14 mouse cellular contexts compared by ENCODE assay signal in genomic region chr6:112510346-112510745, GRCm38 (mm10). TPM values are rescaled to one million over a fixed set of nuclear protein-coding genes. Genes with fewer than 3 reads are reported as not detected.
DNase-seq lines count a peak whose midpoint lies in the region; ATAC-seq and TF ChIP-seq lines count a peak whose summit lies in the region.
"Had no signal": no experiment of that assay in that cellular context is flagged by ENCODE, and none has a peak within 500 bp of the region (broad histone marks: within the 10 kb centered on the region; RNA-seq: fewer than 3 reads in every experiment).

No protein-coding gene starts in this region.

- 13% methylated on average over 4 of the region's 4 CpGs for WGBS in hindbrain, embryonic 15.5 days
- WGBS in hindbrain, embryonic 12.5 days = 23% methylated on average over 4 of the region's 4 CpGs
- 3% methylated on average over 4 of the region's 4 CpGs for WGBS in forebrain, embryonic 11.5 days
- 2% methylated on average over 4 of the region's 4 CpGs for WGBS in midbrain, embryonic 15.5 days
- 55% methylated on average over 4 of the region's 4 CpGs for WGBS in lung, postnatal 0 days

- no peaks in the 10 kb centered on the region for H3K36me3 ChIP-seq in hindbrain, embryonic 15.5 days
- no peaks in the 10 kb centered on the region for H3K36me3 ChIP-seq in hindbrain, embryonic 12.5 days
- H3K36me3 ChIP-seq in forebrain, embryonic 11.5 days (ENCODE audit: control insufficient read depth, insufficient read depth, low read length) = no peaks in the 10 kb centered on the region
- no peaks in the 10 kb centered on the region for H3K36me3 ChIP-seq in midbrain, embryonic 15.5 days (replicated peaks)
- no peaks in the 10 kb centered on the region for H3K36me3 ChIP-seq in lung, postnatal 0 days (ENCODE audit: insufficient read depth, low read length)
- H3K36me3 ChIP-seq: limb, embryonic 12.5 days had no signal

- H3K4me3 ChIP-seq in hindbrain, embryonic 15.5 days = no peak overlapping the region
- no peak overlapping the region for H3K4me3 ChIP-seq in hindbrain, embryonic 12.5 days
- no peak overlapping the region for H3K4me3 ChIP-seq in forebrain, embryonic 11.5 days (ENCODE audit: low read depth, low read length)
- H3K4me3 ChIP-seq in midbrain, embryonic 15.5 days = no peak overlapping the region
- no peak overlapping the region for H3K4me3 ChIP-seq in lung, postnatal 0 days (ENCODE audit: low read depth, low read length)
- H3K4me3 ChIP-seq: limb, embryonic 12.5 days; megakaryocyte, embryonic 14.5 days had no signal

- CTCF ChIA-PET in Patski (lab: Charles Lee) = interaction anchor here (0.9 to 1.7 kb wide), 3 partner anchors 9 to 16 kb away, joined by 3 to 4 read pairs (median 3); no protein-coding TSS in a partner anchor

- no peak for TF ChIP-seq EP300 in lung, postnatal 0 days (IDR thresholded peaks at IDR 0.05)

- DNase-seq in Patski (ENCODE audit: low read depth, low spot score) = peak; percentile 33
- DNase-seq in forebrain, embryonic 11.5 days (ENCODE audit: low spot score) = peak; percentile 61
- DNase-seq in lung, postnatal 0 days (ENCODE audit: low spot score) = no peak
- DNase-seq: cerebellum, adult 9-10 months; gastrocnemius, postnatal 14 days; lung, adult 2 months had no signal

- in situ Hi-C loops in Patski (cut with MboI; ENCODE audit: low pct_unique_long_range_greater_than_20kb) = no loop called here

- peaks cover 12% of the 10 kb centered on the region for H3K4me1 ChIP-seq in hindbrain, embryonic 15.5 days (replicated peaks)
- peaks cover 7% of the 10 kb centered on the region; the same call in 1 of the 2 replicates for H3K4me1 ChIP-seq in hindbrain, embryonic 12.5 days
- peaks cover 5% of the 10 kb centered on the region; the same call in 1 of the 2 replicates for H3K4me1 ChIP-seq in forebrain, embryonic 11.5 days (replicated peaks; ENCODE audit: control insufficient read depth, insufficient read depth, low read length)
- peaks cover 5% of the 10 kb centered on the region for H3K4me1 ChIP-seq in midbrain, embryonic 15.5 days
- H3K4me1 ChIP-seq in lung, postnatal 0 days (ENCODE audit: insufficient read depth, low read depth, low read length) = no peaks in the 10 kb centered on the region

- no peak overlapping the region for H3K4me2 ChIP-seq in hindbrain, embryonic 15.5 days
- H3K4me2 ChIP-seq in hindbrain, embryonic 12.5 days (replicated peaks) = no peak overlapping the region
- H3K4me2 ChIP-seq in forebrain, embryonic 11.5 days (ENCODE audit: low read depth, low read length, severe bottlenecking) = no peak overlapping the region
- no peak overlapping the region for H3K4me2 ChIP-seq in midbrain, embryonic 15.5 days
- H3K4me2 ChIP-seq in lung, postnatal 0 days (replicated peaks; ENCODE audit: low read depth, low read length) = no peak overlapping the region
- H3K4me2 ChIP-seq: limb, embryonic 12.5 days had no signal

- H3K27me3 ChIP-seq in hindbrain, embryonic 15.5 days = 0 out of 2 replicates have a peak, but pooled peaks cover 13% of the 10 kb centered on the region
- peaks cover 57% of the 10 kb centered on the region for H3K27me3 ChIP-seq in hindbrain, embryonic 12.5 days
- no peaks in the 10 kb centered on the region for H3K27me3 ChIP-seq in Patski
- no peaks in the 10 kb centered on the region for H3K27me3 ChIP-seq in forebrain, embryonic 11.5 days (ENCODE audit: control insufficient read depth, insufficient read depth, low read length)
- peaks cover 19% of the 10 kb centered on the region for H3K27me3 ChIP-seq in midbrain, embryonic 15.5 days (replicated peaks)
- H3K27me3 ChIP-seq in lung, postnatal 0 days (replicated peaks; ENCODE audit: insufficient read depth, low read length) = no peaks in the 10 kb centered on the region
- H3K27me3 ChIP-seq: megakaryocyte, embryonic 14.5 days had no signal

- no peak overlapping the region for H3K9ac ChIP-seq in hindbrain, embryonic 15.5 days
- no peak overlapping the region for H3K9ac ChIP-seq in hindbrain, embryonic 12.5 days
- no peak overlapping the region for H3K9ac ChIP-seq in forebrain, embryonic 11.5 days (ENCODE audit: low read length)
- H3K9ac ChIP-seq in midbrain, embryonic 15.5 days = no peak overlapping the region
- H3K9ac ChIP-seq in lung, postnatal 0 days (replicated peaks; ENCODE audit: low read depth) = no peak overlapping the region
- H3K9ac ChIP-seq: limb, embryonic 12.5 days had no signal

- H3K9me3 ChIP-seq in hindbrain, embryonic 15.5 days = no peaks in the 10 kb centered on the region
- no peaks in the 10 kb centered on the region for H3K9me3 ChIP-seq in hindbrain, embryonic 12.5 days (replicated peaks)
- no peaks in the 10 kb centered on the region for H3K9me3 ChIP-seq in forebrain, embryonic 11.5 days (ENCODE audit: control insufficient read depth, low read length)
- H3K9me3 ChIP-seq in midbrain, embryonic 15.5 days = no peaks in the 10 kb centered on the region
- no peaks in the 10 kb centered on the region for H3K9me3 ChIP-seq in lung, postnatal 0 days (ENCODE audit: low read length)
- H3K9me3 ChIP-seq: limb, embryonic 12.5 days had no signal

- no peak overlapping the region for H3K27ac ChIP-seq in hindbrain, embryonic 15.5 days (replicated peaks)
- no peak overlapping the region for H3K27ac ChIP-seq in hindbrain, embryonic 12.5 days
- no peak overlapping the region for H3K27ac ChIP-seq in forebrain, embryonic 11.5 days (ENCODE audit: low read depth, low read length)
- H3K27ac ChIP-seq in midbrain, embryonic 15.5 days = no peak overlapping the region
- H3K27ac ChIP-seq in lung, postnatal 0 days (ENCODE audit: low read length) = no peak overlapping the region
- H3K27ac ChIP-seq: limb, embryonic 12.5 days had no signal

- peak; percentile 68 for ATAC-seq in hindbrain, embryonic 15.5 days (ENCODE audit: low FRiP score, low read depth)
- no peak for ATAC-seq in hindbrain, embryonic 12.5 days (ENCODE audit: low FRiP score)
- peak; percentile 79 for ATAC-seq in Patski
- peak; percentile 73 for ATAC-seq in forebrain, embryonic 11.5 days (replicated peaks; ENCODE audit: low FRiP score)
- ATAC-seq in midbrain, embryonic 15.5 days (replicated peaks) = 0 out of 2 replicates have a peak, but pooled peaks have one; percentile 30
- ATAC-seq in lung, postnatal 0 days = no peak
- no peak for ATAC-seq in megakaryocyte progenitor cell, adult 5-6 weeks (replicated peaks; ENCODE audit: poor library complexity)
- ATAC-seq: intestine, postnatal 0 days had no signal

- POLR2A ChIA-PET in Patski (lab: Charles Lee) = interaction anchor here (0.8 kb wide), 1 partner anchor 10 kb away, joined by 3 read pairs; no protein-coding TSS in a partner anchor

- no peak for TF ChIP-seq CTCF in Patski (IDR thresholded peaks at IDR 0.05)
- TF ChIP-seq CTCF in lung, postnatal 0 days (IDR thresholded peaks at IDR 0.05) = no peak

RNA-seq across cellular contexts. Expression of gene Oxtr, which starts 20.6 kb away (rescaled TPM):
- 1.6 and 1.7 TPM in 2 replicates for polyA plus RNA-seq in hindbrain, embryonic 15.5 days (2015; fragmentation: Nextera tagmentation; extraction: Ambion mirVana)
- polyA plus RNA-seq in hindbrain, embryonic 12.5 days (2016; fragmentation: Nextera tagmentation; extraction: Ambion mirVana) = 0.54 and 0.70 TPM in 2 replicates
- 2.3 TPM for polyA plus RNA-seq in Patski (2021)
- 0.12 and 0.13 TPM in 2 replicates for polyA plus RNA-seq in forebrain, embryonic 11.5 days (2014; fragmentation: Nextera tagmentation; extraction: Ambion mirVana)
- 1.6 and 1.9 TPM in 2 replicates for polyA plus RNA-seq in midbrain, embryonic 15.5 days (2015; fragmentation: Nextera tagmentation; extraction: Ambion mirVana)
- polyA plus RNA-seq in lung, postnatal 0 days (2015; fragmentation: Nextera tagmentation; extraction: Ambion mirVana) = 0.04 and 0.05 TPM in 2 replicates
- total RNA-seq in megakaryocyte progenitor cell, adult 5-6 weeks (2015) = 0.05 TPM in 1 of 2 replicates, not detected in the other
- total RNA-seq in megakaryocyte progenitor cell, adult 5-6 weeks (2017) = 0.04 TPM in 1 of 2 replicates, not detected in the other
- total RNA-seq: CH12.LX had no signal

RNA-seq across cellular contexts. Expression of gene Cav3, which starts 51.0 kb away (rescaled TPM):
- polyA plus RNA-seq in hindbrain, embryonic 15.5 days (2015; fragmentation: Nextera tagmentation; extraction: Ambion mirVana) = 0.17 and 0.18 TPM in 2 replicates
- polyA plus RNA-seq in hindbrain, embryonic 12.5 days (2016; fragmentation: Nextera tagmentation; extraction: Ambion mirVana) = 0.61 and 1.7 TPM in 2 replicates
- polyA plus RNA-seq in Patski (2021) = not detected
- polyA plus RNA-seq in forebrain, embryonic 11.5 days (2014; fragmentation: Nextera tagmentation; extraction: Ambion mirVana) = 0.24 TPM in 1 of 2 replicates, not detected in the other
- 0.29 TPM in 1 of 2 replicates, not detected in the other for polyA plus RNA-seq in midbrain, embryonic 15.5 days (2015; fragmentation: Nextera tagmentation; extraction: Ambion mirVana)
- polyA plus RNA-seq in lung, postnatal 0 days (2015; fragmentation: Nextera tagmentation; extraction: Ambion mirVana) = 2.5 and 3.7 TPM in 2 replicates
- not detected in 2 replicates for total RNA-seq in megakaryocyte progenitor cell, adult 5-6 weeks (2015)
- not detected in 2 replicates for total RNA-seq in megakaryocyte progenitor cell, adult 5-6 weeks (2017)
- total RNA-seq: CH12.LX had no signal

Comparison
In these comparisons a context has a peak if more than half of its experiments do, and no peak if none do; other contexts are left out.
1. ATAC-seq: peak in hindbrain, embryonic 15.5 days (single experiment), Patski (single experiment), forebrain, embryonic 11.5 days (single experiment) and midbrain, embryonic 15.5 days (single experiment); none in hindbrain, embryonic 12.5 days (single experiment), lung, postnatal 0 days (single experiment) and megakaryocyte progenitor cell, adult 5-6 weeks (single experiment).